Mouse (Mus musculus) heart, embryonic 14.5 days (tissue): ENCODE results near the gene Cdc42ep2. TPM values are rescaled to one million over a fixed set of nuclear protein-coding genes. Genes with fewer than 3 reads are reported as not detected.

Experiments used
- polyA plus RNA-seq: library from polyadenylated mRNA; unstranded; fragments of >200 nt; fragmentation: Nextera tagmentation; extraction: Ambion mirVana; gene quantifications from 2 replicates; pipeline ENCODE4 v1.2.1, GENCODE M21; 2014

Gene Cdc42ep2
- polyA plus RNA-seq, 1 experiment from 2014 or later = 9.7 TPM

Other genes starting within 250 kb of the Cdc42ep2 start
- gene Map3k11, start 236.1 kb downstream of the Cdc42ep2 start, polyA plus RNA-seq = 16.7 and 22.4 TPM in 2 replicates
- gene Pcnx3, start 235.9 kb downstream of the Cdc42ep2 start, polyA plus RNA-seq = 15.3 and 17.3 TPM in 2 replicates
- 0.26 and 0.27 TPM in 2 replicates for gene Kcnk7, start 220.4 kb downstream of the Cdc42ep2 start, polyA plus RNA-seq
- 66.5 and 67.1 TPM in 2 replicates for gene Ehbp1l1, start 198.5 kb downstream of the Cdc42ep2 start, polyA plus RNA-seq
- gene Fam89b, start 195.2 kb downstream of the Cdc42ep2 start, polyA plus RNA-seq = 86.1 and 89.5 TPM in 2 replicates
- 35.7 and 39.0 TPM in 2 replicates for gene Ltbp3, start 183.9 kb downstream of the Cdc42ep2 start, polyA plus RNA-seq
- 56.9 and 62.3 TPM in 2 replicates for gene Scyl1, start 153.4 kb downstream of the Cdc42ep2 start, polyA plus RNA-seq
- gene Frmd8, start 49.5 kb downstream of the Cdc42ep2 start, polyA plus RNA-seq = 18.5 and 19.2 TPM in 2 replicates
- 1.7 and 2.8 TPM in 2 replicates for gene Slc25a45, start 47.0 kb downstream of the Cdc42ep2 start, polyA plus RNA-seq
- 1.1 and 1.8 TPM in 2 replicates for gene Tigd3, start 30.7 kb downstream of the Cdc42ep2 start, polyA plus RNA-seq
- 85.8 and 86.9 TPM in 2 replicates for gene Dpf2, start 11.8 kb downstream of the Cdc42ep2 start, polyA plus RNA-seq
- 42.7 and 45.1 TPM in 2 replicates for gene Pola2, start 39.4 kb upstream of the Cdc42ep2 start, polyA plus RNA-seq
- gene Slc22a20, start 61.3 kb upstream of the Cdc42ep2 start, polyA plus RNA-seq = not detected in 2 replicates
- 6.5 and 7.3 TPM in 2 replicates for gene Capn1, start 91.1 kb upstream of the Cdc42ep2 start, polyA plus RNA-seq
- gene Syvn1, start 121.8 kb upstream of the Cdc42ep2 start, polyA plus RNA-seq = 14.8 and 16.0 TPM in 2 replicates
- 64.5 and 69.4 TPM in 2 replicates for gene Mrpl49, start 133.0 kb upstream of the Cdc42ep2 start, polyA plus RNA-seq
- 562 and 618 TPM in 2 replicates for gene Fau, start 133.0 kb upstream of the Cdc42ep2 start, polyA plus RNA-seq
- gene Znhit2, start 136.4 kb upstream of the Cdc42ep2 start, polyA plus RNA-seq = 25.5 and 25.6 TPM in 2 replicates
- gene Tm7sf2, start 143.6 kb upstream of the Cdc42ep2 start, polyA plus RNA-seq = 6.7 and 7.6 TPM in 2 replicates
- gene Vps51, start 152.4 kb upstream of the Cdc42ep2 start, polyA plus RNA-seq = 36.9 and 44.8 TPM in 2 replicates
- not detected in 2 replicates for gene Tmem262, start 155.2 kb upstream of the Cdc42ep2 start, polyA plus RNA-seq
- 0.47 and 0.49 TPM in 2 replicates for gene Gm28374, start 157.4 kb upstream of the Cdc42ep2 start, polyA plus RNA-seq
- 46.6 and 52.9 TPM in 2 replicates for gene Zfpl1, start 160.1 kb upstream of the Cdc42ep2 start, polyA plus RNA-seq
- 24.0 and 24.5 TPM in 2 replicates for gene Cdca5, start 160.2 kb upstream of the Cdc42ep2 start, polyA plus RNA-seq
- gene AC131692.1, start 169.6 kb upstream of the Cdc42ep2 start, polyA plus RNA-seq = 0.38 TPM in 1 of 2 replicates, not detected in the other
- gene Naaladl1, start 181.0 kb upstream of the Cdc42ep2 start, polyA plus RNA-seq = 0.12 and 0.20 TPM in 2 replicates
- gene Sac3d1, start 193.8 kb upstream of the Cdc42ep2 start, polyA plus RNA-seq = 36.0 and 36.3 TPM in 2 replicates
- gene Snx15, start 203.5 kb upstream of the Cdc42ep2 start, polyA plus RNA-seq = 21.5 and 23.9 TPM in 2 replicates
- 0.30 TPM in 1 of 2 replicates, not detected in the other for gene Batf2, start 216.2 kb upstream of the Cdc42ep2 start, polyA plus RNA-seq
- gene Arl2, start 216.7 kb upstream of the Cdc42ep2 start, polyA plus RNA-seq = 61.3 and 70.7 TPM in 2 replicates